ENCODE assay signal across 8 mouse cellular contexts in the genomic region with DNA sequence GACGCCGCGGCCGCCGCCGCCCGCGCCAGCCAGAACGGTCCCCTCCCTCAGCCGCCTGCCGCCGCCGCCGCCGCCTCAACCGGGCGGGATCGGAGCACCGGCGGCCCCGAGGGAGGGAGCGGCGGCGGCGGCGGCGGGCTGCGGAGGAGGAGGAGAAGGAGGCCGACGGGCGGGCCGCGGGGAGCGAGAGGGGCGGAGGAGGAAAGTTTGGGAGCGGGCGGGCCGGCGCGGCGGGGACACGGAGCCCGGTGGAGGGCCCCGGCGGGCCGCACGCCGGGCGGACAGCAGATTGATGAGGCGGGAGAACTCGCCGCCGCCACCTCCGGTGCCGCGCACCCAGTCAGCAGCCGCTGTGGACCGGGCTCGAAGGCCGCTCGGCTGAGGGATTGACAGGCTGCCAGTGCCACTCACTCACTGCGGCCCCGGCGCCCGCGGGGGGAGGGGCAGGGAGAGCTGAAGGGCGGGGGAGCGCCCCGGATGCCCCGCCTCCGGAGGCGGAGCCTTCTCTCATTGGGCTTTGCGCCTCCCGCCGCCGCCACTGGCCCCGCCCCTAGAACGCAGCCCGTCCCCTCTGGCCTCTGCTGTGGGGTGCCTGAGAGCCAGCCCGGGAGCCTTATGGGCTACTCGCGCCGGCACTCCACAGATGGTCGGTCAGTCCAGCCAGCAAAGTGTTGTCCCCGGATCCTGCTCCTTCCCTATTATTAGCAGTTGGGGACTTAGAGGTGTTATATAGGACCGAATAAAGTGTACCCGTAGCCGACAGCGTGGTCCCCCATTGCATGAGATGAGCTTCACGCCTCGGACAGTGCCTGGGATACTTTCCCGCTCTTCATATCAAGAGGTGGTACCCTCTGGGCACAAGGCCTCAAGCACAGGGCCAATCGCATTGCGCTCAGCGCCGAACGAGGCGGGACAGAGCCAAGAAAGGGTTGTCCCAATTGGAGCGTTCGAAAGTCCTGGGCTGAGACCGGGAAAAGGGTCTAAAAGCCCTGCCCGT. TPM values are rescaled to one million over a fixed set of nuclear protein-coding genes. Genes with fewer than 3 reads are reported as not detected.
A peak's percentile ranks its signal among the peaks of the same experiment; 100 is the strongest.
DNase-seq lines count a peak whose midpoint lies in the region; ATAC-seq and TF ChIP-seq lines count a peak whose summit lies in the region.

Gene Pbx3, minus strand, starts transcription at position 838 of the 997 bp plus-strand sequence.

- peaks cover 15% of the 10 kb centered on the region; the same call in 1 of the 2 replicates for H3K27me3 ChIP-seq in forebrain, embryonic 15.5 days
- 0 out of 2 replicates have a peak, but pooled peaks cover 2% of the 10 kb centered on the region for H3K27me3 ChIP-seq in lung, embryonic 14.5 days (ENCODE audit: insufficient read depth, low read length)
- H3K27me3 ChIP-seq in thymus, adult 2 months (ENCODE audit: control insufficient read depth, insufficient read depth, low read length) = peaks cover 16% of the 10 kb centered on the region

- peak within 1 kb of the TSS; percentile 91 for H3K27ac ChIP-seq in forebrain, embryonic 15.5 days (replicated peaks)
- peak within 1 kb of the TSS; percentile 82 for H3K27ac ChIP-seq in layer of hippocampus, adult 2 months
- H3K27ac ChIP-seq in lung, embryonic 14.5 days (ENCODE audit: low read depth) = peak within 1 kb of the TSS; percentile 99
- peak within 1 kb of the TSS; percentile 99 for H3K27ac ChIP-seq in olfactory bulb, adult 2 months (ENCODE audit: insufficient read depth, low read depth, low read length)
- no peak within 1 kb of the TSS for H3K27ac ChIP-seq in thymus, adult 2 months (ENCODE audit: control insufficient read depth, insufficient read depth, low read length)

- H3K36me3 ChIP-seq in forebrain, embryonic 15.5 days = no peaks in the 10 kb centered on the region
- H3K36me3 ChIP-seq in lung, embryonic 14.5 days (ENCODE audit: insufficient read depth) = no peaks in the 10 kb centered on the region
- no peaks in the 10 kb centered on the region for H3K36me3 ChIP-seq in thymus, adult 2 months (ENCODE audit: control insufficient read depth, insufficient read depth, low read length)

- peak; percentile 93 for ATAC-seq in forebrain, embryonic 15.5 days (replicated peaks)
- ATAC-seq in lung, embryonic 14.5 days (ENCODE audit: insufficient read depth) = peak; percentile 94

- peak; percentile 97 for DNase-seq in ES-CJ7 (ENCODE audit: low read depth, low spot score)
- DNase-seq in cerebellum, adult 11 months = peak; percentile 97
- peak; percentile 96 to 98 for DNase-seq in heart, postnatal 36 days
- DNase-seq in layer of hippocampus, adult 2 months (ENCODE audit: low spot score in 2 of 2) = peak; percentile 88 to 89
- DNase-seq in lung, embryonic 14.5 days = peak; percentile 98
- DNase-seq in thymus, adult 2 months = peak; percentile 96

- H3K4me2 ChIP-seq in forebrain, embryonic 15.5 days (replicated peaks) = peak within 1 kb of the TSS; percentile 91
- H3K4me2 ChIP-seq in lung, embryonic 14.5 days = peak within 1 kb of the TSS; percentile 77

- peak within 1 kb of the TSS; percentile 66 for H3K9ac ChIP-seq in forebrain, embryonic 15.5 days (replicated peaks)
- H3K9ac ChIP-seq in lung, embryonic 14.5 days = peak within 1 kb of the TSS; percentile 95

- intact Hi-C loops in heart, postnatal 36 days (cut with DNase I) = loop anchor here (2.0 to 5.0 kb wide), 2 partner anchors 32 to 125 kb away; no protein-coding TSS in a partner anchor

- under 1% methylated on average over 66 of the region's 102 CpGs for WGBS in forebrain, embryonic 15.5 days
- under 1% methylated on average over 73 of the region's 102 CpGs for WGBS in lung, embryonic 14.5 days
- 3% methylated on average over 94 of the region's 102 CpGs for WGBS in olfactory bulb, adult 2 months
- WGBS in thymus, adult 2 months = 1% methylated on average over 97 of the region's 102 CpGs

- H3K9me3 ChIP-seq in forebrain, embryonic 15.5 days = no peaks in the 10 kb centered on the region
- no peaks in the 10 kb centered on the region for H3K9me3 ChIP-seq in lung, embryonic 14.5 days (ENCODE audit: low read depth, low read length)

- peaks cover 38% of the 10 kb centered on the region for H3K4me1 ChIP-seq in forebrain, embryonic 15.5 days
- 0 out of 2 replicates have a peak, but pooled peaks cover 5% of the 10 kb centered on the region for H3K4me1 ChIP-seq in lung, embryonic 14.5 days (ENCODE audit: insufficient read depth)
- H3K4me1 ChIP-seq in olfactory bulb, adult 2 months (ENCODE audit: control insufficient read depth, insufficient read depth, low read length) = peaks cover 8% of the 10 kb centered on the region
- peaks cover 16% of the 10 kb centered on the region for H3K4me1 ChIP-seq in thymus, adult 2 months (replicated peaks; ENCODE audit: control insufficient read depth, insufficient read depth, low read length)

- no peak for TF ChIP-seq POLR2A in olfactory bulb, adult 2 months (IDR thresholded peaks at IDR 0.05; ENCODE audit: insufficient read depth, low read depth, low read length)
- 0 out of 2 replicates have a peak, but pooled peaks have one; percentile 17 for TF ChIP-seq POLR2A in thymus, adult 2 months (IDR thresholded peaks at IDR 0.05; ENCODE audit: control insufficient read depth, extremely low read depth, insufficient read depth, low read length, poor library complexity)

- TF ChIP-seq CTCF in layer of hippocampus, adult 2 months (conservative IDR thresholded peaks at IDR 0.05) = no peak
- TF ChIP-seq CTCF in lung, embryonic 14.5 days (IDR thresholded peaks at IDR 0.05; ENCODE audit: low read depth) = no peak
- TF ChIP-seq CTCF in olfactory bulb, adult 2 months (IDR thresholded peaks at IDR 0.05; ENCODE audit: insufficient read depth, low read depth, low read length) = no peak
- TF ChIP-seq CTCF in thymus, adult 2 months (IDR thresholded peaks at IDR 0.05; ENCODE audit: borderline replicate concordance, control insufficient read depth, extremely low read depth, insufficient read depth, low read length, poor library complexity) = no peak

- peak within 1 kb of the TSS; percentile 66 for H3K4me3 ChIP-seq in forebrain, embryonic 15.5 days
- peak within 1 kb of the TSS; percentile 66 for H3K4me3 ChIP-seq in layer of hippocampus, adult 2 months
- H3K4me3 ChIP-seq in lung, embryonic 14.5 days (ENCODE audit: low read depth, low read length) = peak within 1 kb of the TSS; percentile 95
- peak within 1 kb of the TSS; percentile 98 for H3K4me3 ChIP-seq in olfactory bulb, adult 2 months (ENCODE audit: insufficient read depth, low read depth, low read length)
- peak within 1 kb of the TSS; percentile 68 for H3K4me3 ChIP-seq in thymus, adult 2 months (ENCODE audit: control insufficient read depth, insufficient read depth, low read length)

RNA-seq across cellular contexts. Expression of gene Pbx3, which starts in this region (rescaled TPM):
- polyA plus RNA-seq in forebrain, embryonic 15.5 days (2015; fragmentation: Nextera tagmentation; extraction: Ambion mirVana) = 51.2 TPM in 2 replicates
- 1 to 10 TPM; 8.6 to 9.0 TPM for total RNA-seq in heart, postnatal 36 days (2021)
- total RNA-seq in layer of hippocampus, adult 2 months (2021) = 1 to 10 TPM; 7.0 TPM
- 37.5 and 38.4 TPM in 2 replicates for polyA plus RNA-seq in lung, embryonic 14.5 days (2014; fragmentation: Nextera tagmentation; extraction: Ambion mirVana)
- not detected in 2 replicates for polyA plus RNA-seq in olfactory bulb, adult 2 months (2012; ENCODE audit: insufficient read depth, insufficient read length, low replicate concordance, missing spikeins)
- polyA plus RNA-seq in thymus, adult 2 months (2012; rRNA removed) = 2.4 and 3.2 TPM in 2 replicates
